Mouse (Mus musculus) liver, adult 2 months (tissue): ENCODE results near the gene Nostrin.

Experiments
- CTCF ChIP-seq: fragments of 200-500 bp; IDR thresholded peaks from 2 replicates; pipeline ENCODE4 v1.5.1; 2011; ENCODE audit warnings: low read depth, low read length, control low read depth
- POLR2A ChIP-seq: fragments of 200-500 bp; IDR thresholded peaks from 2 replicates; pipeline ENCODE4 v1.6.1; 2011; ENCODE audit warnings: low read length, control low read depth; ENCODE audit not compliant: insufficient read depth; ENCODE audit errors: extremely low read depth

- TF ChIP-seq CTCF = no peak
- no peak for TF ChIP-seq POLR2A
Measured at GRCm38 (mm10) chr2:69206523-69206922, 70.9 kb downstream of the Nostrin start.
